Comparison of ENCODE assay signal across 8 mouse cellular contexts in genomic region chr1:166154162-166155112, GRCm38 (mm10). TPM values are rescaled to one million over a fixed set of nuclear protein-coding genes. Genes with fewer than 3 reads are reported as not detected.
DNase-seq lines count a peak whose midpoint lies in the region; ATAC-seq and TF ChIP-seq lines count a peak whose summit lies in the region.

No protein-coding gene starts in this region.

- H3K4me1 ChIP-seq in G1E (ENCODE audit: insufficient read depth, low read depth, low read length): peaks cover 35% of the 10 kb centered on the region
- H3K4me1 ChIP-seq in forebrain, embryonic 14.5 days (ENCODE audit: control insufficient read depth, insufficient read depth, low read length): no peaks in the 10 kb centered on the region
- H3K4me1 ChIP-seq in lung, embryonic 14.5 days (ENCODE audit: insufficient read depth): no peaks in the 10 kb centered on the region
- peaks cover 4% of the 10 kb centered on the region; the same call in 1 of the 2 replicates for H3K4me1 ChIP-seq in olfactory bulb, adult 2 months (ENCODE audit: control insufficient read depth, insufficient read depth, low read length)

- no peak overlapping the region for H3K27ac ChIP-seq in forebrain, embryonic 14.5 days (ENCODE audit: low read depth, low read length)
- no peak overlapping the region for H3K27ac ChIP-seq in lung, embryonic 14.5 days (ENCODE audit: low read depth)
- H3K27ac ChIP-seq in olfactory bulb, adult 2 months (ENCODE audit: insufficient read depth, low read depth, low read length): no peak overlapping the region

- H3K4me3 ChIP-seq in G1E (ENCODE audit: low read depth, low read length): no peak overlapping the region
- H3K4me3 ChIP-seq in forebrain, embryonic 14.5 days (ENCODE audit: low read depth, low read length): no peak overlapping the region
- peak overlapping the region; percentile 23; the same call in 1 of the 2 replicates for H3K4me3 ChIP-seq in lung, embryonic 14.5 days (ENCODE audit: low read depth, low read length)
- H3K4me3 ChIP-seq in olfactory bulb, adult 2 months (ENCODE audit: insufficient read depth, low read depth, low read length): no peak overlapping the region

- DNase-seq in G1E (ENCODE audit: low spot score): peak; percentile 47
- DNase-seq in cerebellum, adult 11 months: peak; percentile 68
- peak; percentile 89 for DNase-seq in forebrain, embryonic 14.5 days (ENCODE audit: low spot score)
- DNase-seq in heart, postnatal 14 days: peak; percentile 80 to 84
- peak; percentile 45 to 84 for DNase-seq in layer of hippocampus, adult 18-20 months (ENCODE audit: low spot score in 2 of 2)
- peak; percentile 89 for DNase-seq in lung, embryonic 14.5 days
- peak; percentile 75 for DNase-seq in testis, postnatal 14 days (ENCODE audit: low spot score)

- 21% methylated on average over 29 of the region's 29 CpGs for WGBS in forebrain, embryonic 14.5 days
- WGBS in lung, embryonic 14.5 days: 6% methylated on average over 29 of the region's 29 CpGs
- 25% methylated on average over 29 of the region's 29 CpGs for WGBS in olfactory bulb, adult 2 months

- TF ChIP-seq CTCF in G1E (IDR thresholded peaks at IDR 0.05; ENCODE audit: low read depth, low read length): peak; percentile 75
- peak; percentile 95 for TF ChIP-seq CTCF in lung, embryonic 14.5 days (IDR thresholded peaks at IDR 0.05; ENCODE audit: low read depth)
- peak; percentile 96 for TF ChIP-seq CTCF in olfactory bulb, adult 2 months (IDR thresholded peaks at IDR 0.05; ENCODE audit: insufficient read depth, low read depth, low read length)

- no peak for TF ChIP-seq POLR2A in olfactory bulb, adult 2 months (IDR thresholded peaks at IDR 0.05; ENCODE audit: insufficient read depth, low read depth, low read length)

- H3K4me2 ChIP-seq in forebrain, embryonic 14.5 days (ENCODE audit: low read length): peak overlapping the region; percentile 31; the same call in 1 of the 2 replicates
- H3K4me2 ChIP-seq in lung, embryonic 14.5 days: peak overlapping the region; percentile 53

- intact Hi-C loops in heart, postnatal 14 days (cut with DNase I): loop anchor here (1.0 to 10.0 kb wide), 7 partner anchors 102 to 520 kb away; partner anchors contain the start of gene Mpzl1

- no peaks in the 10 kb centered on the region for H3K36me3 ChIP-seq in G1E (replicated peaks)
- no peaks in the 10 kb centered on the region for H3K36me3 ChIP-seq in forebrain, embryonic 14.5 days (ENCODE audit: control insufficient read depth, insufficient read depth, low read length)
- H3K36me3 ChIP-seq in lung, embryonic 14.5 days (ENCODE audit: insufficient read depth): no peaks in the 10 kb centered on the region

- ATAC-seq in G1E (ENCODE audit: extremely low read depth, insufficient number of reproducible peaks, low FRiP score, poor library complexity, severe bottlenecking): peak; percentile 64
- ATAC-seq in forebrain, embryonic 14.5 days: peak; percentile 56
- ATAC-seq in lung, embryonic 14.5 days (ENCODE audit: insufficient read depth): peak; percentile 59

- H3K9ac ChIP-seq in forebrain, embryonic 14.5 days (ENCODE audit: low read length): no peak overlapping the region
- H3K9ac ChIP-seq in lung, embryonic 14.5 days: peak overlapping the region; percentile 28; the same call in 1 of the 2 replicates

- peaks cover 9% of the 10 kb centered on the region for H3K9me3 ChIP-seq in G1E (replicated peaks)
- no peaks in the 10 kb centered on the region for H3K9me3 ChIP-seq in forebrain, embryonic 14.5 days (replicated peaks; ENCODE audit: control insufficient read depth, low read length)
- H3K9me3 ChIP-seq in lung, embryonic 14.5 days (ENCODE audit: low read depth, low read length): no peaks in the 10 kb centered on the region

- peaks cover 14% of the 10 kb centered on the region; the same call in 1 of the 2 replicates for H3K27me3 ChIP-seq in G1E (ENCODE audit: insufficient read depth, low read length)
- H3K27me3 ChIP-seq in forebrain, embryonic 14.5 days (replicated peaks; ENCODE audit: control insufficient read depth, insufficient read depth, low read length): peaks cover 12% of the 10 kb centered on the region; the same call in 1 of the 2 replicates
- H3K27me3 ChIP-seq in lung, embryonic 14.5 days (ENCODE audit: insufficient read depth, low read length): peaks cover 23% of the 10 kb centered on the region

RNA-seq across cellular contexts. Expression of gene Gpa33, which starts 24.4 kb away (rescaled TPM):
- total RNA-seq in G1E (2014; fragmentation: Nextera tagmentation) (not detected in 2 replicates), G1E (2017) (0.05 TPM in 1 of 2 replicates, not detected in the other)
- not detected in 2 replicates for polyA plus RNA-seq in G1E (2012)
- polyA plus RNA-seq in forebrain, embryonic 14.5 days (2014; fragmentation: Nextera tagmentation; extraction: Ambion mirVana): not detected in 2 replicates
- not detected for total RNA-seq in heart, postnatal 14 days (2021)
- not detected for total RNA-seq in layer of hippocampus, adult 18-20 months (2021)
- 0.11 TPM in 1 of 2 replicates, not detected in the other for polyA plus RNA-seq in lung, embryonic 14.5 days (2014; fragmentation: Nextera tagmentation; extraction: Ambion mirVana)
- not detected in 2 replicates for polyA plus RNA-seq in olfactory bulb, adult 2 months (2012; ENCODE audit: insufficient read depth, insufficient read length, low replicate concordance, missing spikeins)

RNA-seq across cellular contexts. Expression of gene Dusp27, which starts 26.7 kb away (rescaled TPM):
- not detected in 2 replicates for total RNA-seq in G1E (2014; fragmentation: Nextera tagmentation)
- under 0.01 and 0.11 TPM in 2 replicates for total RNA-seq in G1E (2017)
- polyA plus RNA-seq in G1E (2012): not detected in 2 replicates
- 0.70 and 0.93 TPM in 2 replicates for polyA plus RNA-seq in forebrain, embryonic 14.5 days (2014; fragmentation: Nextera tagmentation; extraction: Ambion mirVana)
- total RNA-seq in heart, postnatal 14 days (2021): 10 to 100 TPM; 44.1 to 44.9 TPM
- total RNA-seq in layer of hippocampus, adult 18-20 months (2021): under 1 TPM; 0.08 to 0.15 TPM
- polyA plus RNA-seq in lung, embryonic 14.5 days (2014; fragmentation: Nextera tagmentation; extraction: Ambion mirVana): 2.5 and 3.1 TPM in 2 replicates
- polyA plus RNA-seq in olfactory bulb, adult 2 months (2012; ENCODE audit: insufficient read depth, insufficient read length, low replicate concordance, missing spikeins): not detected in 2 replicates
